ENCODE assay signal across 12 mouse cellular contexts in genomic region chr10:69796421-69796886, GRCm38 (mm10).
A peak's percentile ranks its signal among the peaks of the same experiment; 100 is the strongest.
DNase-seq lines count a peak whose midpoint lies in the region; ATAC-seq and TF ChIP-seq lines count a peak whose summit lies in the region.
"Had no signal": no experiment of that assay in that cellular context is flagged by ENCODE, and none has a peak within 500 bp of the region (broad histone marks: within the 10 kb centered on the region; RNA-seq: fewer than 3 reads in every experiment).

No protein-coding gene starts in this region.

- H3K4me1 ChIP-seq in heart, embryonic 13.5 days = peaks cover 59% of the 10 kb centered on the region
- peaks cover 1% of the 10 kb centered on the region for H3K4me1 ChIP-seq in heart, adult 2 months (ENCODE audit: control insufficient read depth, insufficient read depth, low read length)
- peaks cover 29% of the 10 kb centered on the region for H3K4me1 ChIP-seq in midbrain, embryonic 15.5 days
- H3K4me1 ChIP-seq in midbrain, embryonic 16.5 days (ENCODE audit: control insufficient read depth, insufficient read depth, low read length) = peaks cover 25% of the 10 kb centered on the region
- peaks cover 15% of the 10 kb centered on the region for H3K4me1 ChIP-seq in megakaryocyte, embryonic 14.5 days

- H3K9ac ChIP-seq in heart, embryonic 13.5 days = no peak overlapping the region
- H3K9ac ChIP-seq in heart, adult 2 months (ENCODE audit: low read depth, low read length) = no peak overlapping the region
- no peak overlapping the region for H3K9ac ChIP-seq in midbrain, embryonic 15.5 days
- H3K9ac ChIP-seq in midbrain, embryonic 16.5 days (ENCODE audit: low read depth, low read length) = no peak overlapping the region
- H3K9ac ChIP-seq: embryonic facial prominence, embryonic 15.5 days; liver, embryonic 14.5 days had no signal

- no peaks in the 10 kb centered on the region for H3K9me3 ChIP-seq in heart, embryonic 13.5 days
- H3K9me3 ChIP-seq in midbrain, embryonic 15.5 days = no peaks in the 10 kb centered on the region
- H3K9me3 ChIP-seq in midbrain, embryonic 16.5 days (replicated peaks; ENCODE audit: control insufficient read depth, low read length, poor library complexity, severe bottlenecking) = no peaks in the 10 kb centered on the region
- H3K9me3 ChIP-seq in megakaryocyte, embryonic 14.5 days = peaks cover 25% of the 10 kb centered on the region
- H3K9me3 ChIP-seq: embryonic facial prominence, embryonic 15.5 days had no signal

- intact Hi-C loops in heart, adult 2 months (cut with DNase I) = no loop called here

- H3K27me3 ChIP-seq in heart, embryonic 13.5 days (replicated peaks) = no peaks in the 10 kb centered on the region
- H3K27me3 ChIP-seq in heart, adult 2 months (ENCODE audit: control insufficient read depth, insufficient read depth, low read length) = no peaks in the 10 kb centered on the region
- H3K27me3 ChIP-seq in midbrain, embryonic 15.5 days (replicated peaks) = no peaks in the 10 kb centered on the region
- H3K27me3 ChIP-seq in midbrain, embryonic 16.5 days (ENCODE audit: control insufficient read depth, insufficient read depth, low read depth, low read length) = no peaks in the 10 kb centered on the region
- H3K27me3 ChIP-seq in megakaryocyte, embryonic 14.5 days (replicated peaks) = no peaks in the 10 kb centered on the region
- H3K27me3 ChIP-seq: embryonic facial prominence, embryonic 15.5 days had no signal

- H3K36me3 ChIP-seq in heart, embryonic 13.5 days = no peaks in the 10 kb centered on the region
- no peaks in the 10 kb centered on the region for H3K36me3 ChIP-seq in heart, adult 2 months (ENCODE audit: control insufficient read depth, insufficient read depth, low read length)
- no peaks in the 10 kb centered on the region for H3K36me3 ChIP-seq in midbrain, embryonic 15.5 days (replicated peaks)
- no peaks in the 10 kb centered on the region for H3K36me3 ChIP-seq in midbrain, embryonic 16.5 days (ENCODE audit: control insufficient read depth, insufficient read depth, low read length)
- H3K36me3 ChIP-seq in megakaryocyte, embryonic 14.5 days (replicated peaks; ENCODE audit: low read length) = no peaks in the 10 kb centered on the region
- H3K36me3 ChIP-seq: embryonic facial prominence, embryonic 15.5 days had no signal

- no peak for ATAC-seq in heart, embryonic 13.5 days (ENCODE audit: extremely low read depth, insufficient number of reproducible peaks, low FRiP score, low TSS enrichment)
- ATAC-seq in midbrain, embryonic 15.5 days (replicated peaks) = no peak
- ATAC-seq in midbrain, embryonic 16.5 days = no peak

- no peak for TF ChIP-seq CTCF in heart, adult 2 months (IDR thresholded peaks at IDR 0.05)

- no peak for TF ChIP-seq EP300 in heart, adult 2 months (IDR thresholded peaks at IDR 0.05; ENCODE audit: insufficient read depth, low read depth, low read length)

- no peak for TF ChIP-seq POLR2A in heart, adult 2 months (IDR thresholded peaks at IDR 0.05; ENCODE audit: insufficient read depth, low read depth, low read length)

- 32% methylated on average over 8 of the region's 8 CpGs for WGBS in heart, embryonic 13.5 days
- WGBS in heart, adult 2 months = 20% methylated on average over 8 of the region's 8 CpGs
- WGBS in midbrain, embryonic 15.5 days = 67% methylated on average over 8 of the region's 8 CpGs
- 64% methylated on average over 8 of the region's 8 CpGs for WGBS in midbrain, embryonic 16.5 days

- H3K27ac ChIP-seq in heart, embryonic 13.5 days (replicated peaks) = peak overlapping the region; percentile 40
- H3K27ac ChIP-seq in heart, adult 2 months = no peak overlapping the region
- 0 out of 2 replicates have a peak overlapping the region, but pooled peaks have one; percentile 23 for H3K27ac ChIP-seq in midbrain, embryonic 15.5 days
- no peak overlapping the region for H3K27ac ChIP-seq in midbrain, embryonic 16.5 days (ENCODE audit: low read length)
- H3K27ac ChIP-seq: embryonic facial prominence, embryonic 15.5 days; liver, embryonic 14.5 days had no signal

- no peak overlapping the region for H3K4me2 ChIP-seq in heart, embryonic 13.5 days
- H3K4me2 ChIP-seq in midbrain, embryonic 15.5 days = no peak overlapping the region
- H3K4me2 ChIP-seq in midbrain, embryonic 16.5 days (ENCODE audit: low read length) = no peak overlapping the region
- H3K4me2 ChIP-seq: embryonic facial prominence, embryonic 15.5 days had no signal

- peaks cover 2% of the 10 kb centered on the region for H3K79me2 ChIP-seq in heart, adult 2 months (replicated peaks; ENCODE audit: control insufficient read depth, insufficient read depth, low read length)

- no peak for DNase-seq in heart, adult 2 months
- peak; percentile 59 for DNase-seq in cerebellum, adult 8-10 months
- no peak for DNase-seq in spleen, postnatal 4 days (ENCODE audit: low spot score in 2 of 2)
- no peak for DNase-seq in thymus, postnatal 36 days
- DNase-seq: adrenal gland, postnatal 36 days had no signal

- H3K4me3 ChIP-seq in heart, embryonic 13.5 days = no peak overlapping the region
- H3K4me3 ChIP-seq in heart, adult 2 months = no peak overlapping the region
- no peak overlapping the region for H3K4me3 ChIP-seq in midbrain, embryonic 15.5 days
- no peak overlapping the region for H3K4me3 ChIP-seq in midbrain, embryonic 16.5 days (ENCODE audit: low read depth, low read length)
- H3K4me3 ChIP-seq in megakaryocyte, embryonic 14.5 days (replicated peaks) = peak overlapping the region; percentile 54
- H3K4me3 ChIP-seq: embryonic facial prominence, embryonic 15.5 days; myocyte had no signal

Comparison
In these comparisons a context has a peak if more than half of its experiments do, and no peak if none do; other contexts are left out.
1. H3K27ac ChIP-seq: peak in heart, embryonic 13.5 days (single experiment) and midbrain, embryonic 15.5 days (single experiment); none in heart, adult 2 months (single experiment) and midbrain, embryonic 16.5 days (single experiment).